Mouse (Mus musculus): ENCODE data around the gene Clint1.

Clint1 gene

GRCm38 (mm10) chr11:45851516-45852123, at the start of gene Clint1:
Gene Clint1, plus strand, starts transcription at chr11:45852051.
- DNase-seq (ENCODE audit: low spot score in 2 of 2) = peak; percentile 70 to 78

DNA sequence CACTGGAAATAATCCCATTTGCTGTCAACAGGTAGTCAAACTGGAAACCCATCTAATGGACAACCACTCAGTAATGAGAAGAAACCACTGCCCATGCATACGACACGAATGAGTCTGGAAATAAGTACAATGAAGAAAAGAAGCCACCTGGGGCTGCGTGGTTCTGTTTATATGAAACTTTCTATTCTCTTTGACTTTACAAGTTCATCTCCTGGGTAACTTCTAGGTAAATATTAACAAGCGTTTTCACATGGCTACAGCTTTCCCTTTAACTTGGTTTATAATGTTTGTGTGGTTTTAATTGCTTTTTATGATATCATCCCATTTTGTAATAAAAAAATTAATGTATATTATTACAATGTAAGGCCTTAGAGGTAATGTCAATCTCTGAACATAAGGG, 47.8 kb upstream of the Clint1 start:
- no peak for DNase-seq (ENCODE audit: low spot score in 2 of 2)

- no peak for DNase-seq (ENCODE audit: low spot score in 2 of 2)
Observed at GRCm38 (mm10) chr11:45805312-45805772, 46.5 kb upstream of the Clint1 start.

- DNase-seq (ENCODE audit: low spot score in 2 of 2) = no peak
Observed at GRCm38 (mm10) chr11:45805810-45806209, 46.0 kb upstream of the Clint1 start.

- no peak for DNase-seq (ENCODE audit: low spot score in 2 of 2)
Observed at GRCm38 (mm10) chr11:45806264-45806663, 45.6 kb upstream of the Clint1 start.

DNA sequence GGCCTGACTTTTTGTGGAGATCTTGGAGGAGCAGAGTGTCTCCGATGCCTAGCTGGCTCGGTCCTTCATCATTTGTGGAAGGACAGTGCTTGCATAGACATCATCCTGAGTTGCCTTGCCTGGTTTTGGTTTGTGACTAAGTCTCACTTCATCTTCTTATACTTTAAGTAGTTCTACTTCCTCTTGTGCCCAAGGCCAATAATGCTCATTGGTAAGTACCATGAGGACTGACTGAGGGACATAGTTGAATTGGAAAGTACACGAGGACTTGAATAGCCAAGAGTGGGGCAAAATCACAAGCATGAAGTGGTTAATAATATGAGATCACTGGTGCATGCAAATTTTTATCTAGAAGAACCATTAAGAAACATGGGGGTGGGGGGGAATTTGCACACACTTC, 45.0 kb upstream of the Clint1 start:
- DNase-seq (ENCODE audit: low spot score in 2 of 2) = no peak

DNA sequence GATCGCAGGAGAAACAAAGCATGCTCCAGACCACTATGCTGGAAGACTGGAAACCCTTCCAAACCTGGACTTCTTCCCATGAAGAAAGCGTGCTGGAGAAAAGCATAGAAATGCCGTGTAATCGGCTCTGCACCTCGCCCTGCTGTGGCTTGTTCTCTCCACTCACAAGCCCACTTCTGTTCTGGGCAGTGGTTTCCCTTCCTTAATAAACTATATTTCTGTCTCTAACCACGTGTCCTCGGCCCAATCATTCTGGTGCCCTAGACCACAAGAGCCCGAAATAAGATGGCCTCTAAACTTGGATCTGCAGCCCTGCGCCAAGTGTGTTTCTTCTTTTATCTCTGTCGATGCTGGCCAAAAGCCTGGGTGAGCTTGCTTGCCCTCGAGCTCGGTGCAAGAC, 44.0 kb upstream of the Clint1 start:
- no peak for DNase-seq (ENCODE audit: low spot score in 2 of 2)

GRCm38 (mm10) chr11:45809424-45809823, 42.4 kb upstream of the Clint1 start:
- DNase-seq (ENCODE audit: low spot score in 2 of 2) = no peak

DNA sequence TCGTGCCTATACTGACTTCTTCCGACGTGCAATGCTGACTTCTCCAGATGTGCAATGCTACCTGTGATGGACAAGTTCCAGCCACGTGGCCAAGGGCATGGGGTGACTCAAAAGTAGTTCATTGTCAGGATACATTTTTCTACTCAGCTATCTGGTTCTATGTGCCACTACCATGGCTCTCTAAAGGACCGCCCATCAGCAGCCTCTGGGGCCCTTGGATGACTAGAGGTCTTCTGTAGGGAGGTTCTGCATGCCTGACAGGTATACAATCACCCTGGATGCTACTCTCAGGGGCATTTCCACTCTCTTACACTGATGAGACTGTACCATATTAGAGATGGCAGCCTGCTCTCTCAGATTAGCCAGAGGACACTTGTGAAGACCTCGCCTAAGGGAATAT, 41.8 kb upstream of the Clint1 start:
- DNase-seq (ENCODE audit: low spot score in 2 of 2) = no peak

DNA sequence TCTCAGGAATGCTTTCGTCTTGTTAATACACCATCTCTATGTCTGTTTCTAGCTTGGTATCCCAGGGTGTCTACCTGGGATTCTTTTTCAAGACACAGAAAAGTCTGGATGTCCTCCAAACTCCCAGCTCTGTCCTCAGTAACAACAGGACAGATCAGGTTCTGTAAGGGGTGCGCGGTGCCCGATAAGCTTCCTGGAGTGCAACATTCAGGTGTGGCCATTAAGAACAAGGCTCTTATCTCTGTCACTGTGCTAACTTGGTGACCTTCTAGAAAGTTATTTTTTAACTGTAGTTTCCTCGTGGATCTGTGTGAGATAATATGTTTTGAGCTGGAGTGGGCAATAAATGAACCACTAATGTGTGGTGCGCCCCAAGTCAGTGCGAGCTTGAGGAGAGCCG, 41.0 kb upstream of the Clint1 start:
- no peak for DNase-seq (ENCODE audit: low spot score in 2 of 2)

- DNase-seq (ENCODE audit: low spot score in 2 of 2) = no peak
Observed at GRCm38 (mm10) chr11:45815603-45816002, 36.2 kb upstream of the Clint1 start.

- DNase-seq (ENCODE audit: low spot score in 2 of 2) = no peak
Observed at GRCm38 (mm10) chr11:45816712-45817111, 35.1 kb upstream of the Clint1 start.

- no peak for DNase-seq (ENCODE audit: low spot score in 2 of 2)
Observed at GRCm38 (mm10) chr11:45817996-45818395, 33.9 kb upstream of the Clint1 start.

GRCm38 (mm10) chr11:45820930-45821329, 30.9 kb upstream of the Clint1 start:
- DNase-seq (ENCODE audit: low spot score in 2 of 2) = no peak

DNA sequence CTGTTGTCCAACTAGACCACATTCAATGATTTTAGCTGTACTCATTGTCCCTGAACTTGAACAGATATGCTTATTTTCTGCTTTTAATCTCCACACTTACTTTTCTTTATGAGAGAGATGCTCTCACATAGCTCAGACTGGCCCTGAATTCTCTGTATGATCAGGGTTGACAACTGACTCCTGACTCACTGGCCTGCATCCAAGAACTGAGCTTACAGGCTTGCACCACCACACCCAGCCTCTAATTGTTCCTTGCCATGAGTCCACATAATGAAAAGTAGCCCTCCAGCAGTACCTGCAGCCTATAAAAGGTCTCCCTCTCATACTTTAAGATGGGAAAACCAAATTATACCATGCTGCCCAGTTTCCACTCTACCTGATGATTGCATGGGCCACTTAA, 21.7 kb upstream of the Clint1 start:
- DNase-seq (ENCODE audit: low spot score in 2 of 2) = no peak

DNA sequence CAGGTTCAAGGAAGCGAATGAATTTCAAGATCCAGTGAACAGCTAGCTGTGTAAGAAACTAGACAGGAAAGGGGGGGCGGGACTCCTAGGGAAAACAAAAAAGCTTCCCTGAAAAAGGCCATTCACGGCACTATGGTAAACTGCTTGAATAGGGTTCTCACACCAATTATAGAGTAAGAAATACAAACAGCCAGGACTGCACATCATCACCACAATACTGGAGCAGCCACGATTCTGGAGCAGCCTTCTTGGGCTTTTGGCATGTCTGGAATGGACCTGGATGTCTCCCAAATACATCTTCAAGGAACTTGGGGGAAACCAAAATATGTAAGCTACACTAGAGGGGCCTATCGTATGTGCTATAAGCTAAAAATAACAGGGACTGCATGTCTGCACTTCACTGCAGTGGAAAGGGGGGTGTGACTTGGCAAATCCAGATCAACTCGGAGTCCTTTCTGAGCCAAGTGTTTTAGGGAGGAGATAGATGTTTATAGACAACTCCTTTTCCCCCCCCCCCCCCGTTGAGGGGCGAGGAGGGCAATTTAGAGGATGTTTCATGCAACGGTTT, 21.0 kb upstream of the Clint1 start:
- no peak for DNase-seq (ENCODE audit: low spot score in 2 of 2)

- no peak for DNase-seq (ENCODE audit: low spot score in 2 of 2)
Observed at GRCm38 (mm10) chr11:45831476-45832143, 20.2 kb upstream of the Clint1 start.

DNA sequence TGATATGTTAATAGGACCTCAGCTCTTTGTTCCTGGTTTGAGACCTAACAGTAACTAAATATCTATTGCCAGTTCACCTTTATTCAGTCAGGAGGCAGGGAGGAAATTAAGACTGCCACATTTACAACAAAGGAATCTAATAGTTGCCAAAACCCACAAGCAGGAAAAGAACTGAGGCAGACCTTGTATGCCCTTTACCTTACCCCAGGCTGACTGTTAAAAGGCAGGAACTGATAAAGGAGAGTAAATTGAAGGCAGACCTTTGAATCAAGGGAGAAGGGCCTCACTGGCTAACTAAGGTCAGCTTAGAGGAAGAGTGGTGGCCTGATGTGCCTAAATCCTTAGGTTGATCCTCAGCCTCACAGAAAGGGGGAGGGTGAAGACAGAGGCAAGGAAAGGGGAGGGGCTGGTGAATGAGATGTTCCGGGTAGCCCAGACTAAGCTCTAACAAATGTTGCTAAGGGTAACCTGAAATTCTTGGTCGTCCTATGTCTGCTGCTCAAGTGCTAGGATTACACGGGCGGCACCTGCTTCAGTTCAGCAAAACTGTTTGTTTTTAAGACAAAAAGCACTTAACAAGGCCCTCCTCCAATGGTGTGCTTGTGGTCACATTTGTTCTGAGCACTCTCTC, 16.1 kb upstream of the Clint1 start:
- DNase-seq (ENCODE audit: low spot score in 2 of 2) = no peak

- no peak for DNase-seq (ENCODE audit: low spot score in 2 of 2)
Observed at GRCm38 (mm10) chr11:45837257-45837817, 14.5 kb upstream of the Clint1 start.

- DNase-seq (ENCODE audit: low spot score in 2 of 2) = no peak
Observed at GRCm38 (mm10) chr11:45838450-45838849, 13.4 kb upstream of the Clint1 start.

DNA sequence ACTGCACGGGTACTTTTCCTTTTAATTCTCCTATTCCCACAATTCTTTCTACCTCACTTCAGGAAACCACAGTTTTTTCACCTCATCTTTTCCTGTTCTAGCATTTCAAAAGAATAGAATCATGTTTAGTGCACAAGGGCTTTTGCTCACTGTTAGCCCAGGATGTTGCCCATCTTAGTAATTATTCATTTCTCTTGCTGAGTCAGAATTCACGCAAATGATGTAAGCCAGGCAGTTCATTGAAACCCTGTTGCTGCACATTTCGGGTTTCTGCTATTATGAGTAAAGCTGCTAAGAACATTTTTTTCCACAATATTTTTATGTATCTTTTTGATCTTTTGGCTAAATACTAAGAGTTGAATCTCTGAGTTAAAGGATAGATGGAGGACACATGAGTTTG, 11.5 kb upstream of the Clint1 start:
- no peak for DNase-seq (ENCODE audit: low spot score in 2 of 2)

DNA sequence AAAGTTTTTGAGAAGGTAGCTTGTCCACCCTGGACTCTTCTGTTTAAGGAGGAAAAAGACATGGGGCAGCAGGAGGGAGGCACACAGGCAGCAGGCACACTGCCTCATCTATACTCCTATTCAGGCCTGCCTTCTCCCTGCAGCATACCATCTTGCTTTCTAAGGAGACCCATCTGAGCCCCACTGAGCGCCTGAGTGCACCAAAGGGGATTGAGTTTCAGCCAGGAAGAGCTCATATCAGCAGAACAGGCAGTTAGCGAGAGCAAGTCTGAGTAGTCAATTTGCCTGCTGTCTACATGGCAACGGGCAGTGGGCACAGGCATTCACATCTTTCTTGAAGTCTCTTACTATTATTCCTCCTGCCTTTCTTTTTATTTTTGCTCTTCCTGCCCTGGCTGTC, 5.8 kb upstream of the Clint1 start:
- DNase-seq (ENCODE audit: low spot score in 2 of 2) = no peak

DNA sequence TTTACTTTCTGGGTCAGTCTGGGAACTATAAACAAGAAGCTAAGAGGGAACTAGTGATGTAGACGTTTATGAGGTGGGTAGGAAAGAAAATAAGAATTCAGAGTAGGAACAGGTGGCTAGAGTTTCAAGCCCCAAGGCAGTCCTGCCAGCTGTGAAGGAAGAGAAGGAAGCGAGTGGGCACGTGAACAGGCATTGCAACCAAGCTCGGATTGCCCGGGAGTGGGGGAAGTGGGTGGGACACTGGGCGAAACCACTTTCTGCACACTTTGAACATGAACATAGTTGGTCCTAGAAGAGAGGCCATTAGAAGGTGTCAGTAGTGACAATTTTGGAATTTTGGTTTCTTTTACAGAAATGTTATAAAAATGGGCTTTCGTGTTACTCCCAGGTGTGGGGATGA, 4.3 kb upstream of the Clint1 start:
- DNase-seq (ENCODE audit: low spot score in 2 of 2) = no peak

Data from frontal cortex, postnatal 25 days (tissue).